In the genomic region with DNA sequence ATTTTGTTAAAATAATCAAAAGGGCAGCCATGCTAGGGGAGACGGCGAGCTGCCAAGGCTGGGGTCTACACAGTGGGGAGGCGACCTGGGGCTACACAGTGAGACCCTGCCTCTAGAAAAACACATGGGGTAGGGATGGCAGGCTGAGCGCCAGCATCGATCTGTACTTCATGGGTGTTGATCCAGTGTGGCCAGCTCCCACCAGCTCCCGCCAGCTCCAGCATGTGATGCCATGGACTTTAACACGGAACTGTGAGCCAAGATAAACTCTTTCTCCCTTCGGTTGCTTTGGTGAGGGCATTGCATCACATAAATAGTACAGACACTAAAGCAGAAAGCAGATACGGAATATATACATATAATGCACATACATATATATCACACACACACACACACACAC, we compare ENCODE assay signal across 11 mouse cellular contexts.
"Had no signal": no experiment of that assay in that cellular context is flagged by ENCODE, and none has a peak within 500 bp of the region (broad histone marks: within the 10 kb centered on the region; RNA-seq: fewer than 3 reads in every experiment).

No protein-coding gene starts in this region.

- H3K27ac ChIP-seq: limb, embryonic 12.5 days; liver, embryonic 13.5 days; midbrain, embryonic 13.5 days had no signal

- ATAC-seq: intestine, embryonic 16.5 days; lung, postnatal 0 days; midbrain, embryonic 13.5 days had no signal

- DNase-seq: layer of hippocampus, adult 9-11 months; layer of hippocampus, postnatal 36 days; liver, embryonic 13.5 days; lung, adult 2 months; lung, postnatal 36 days; right cerebral cortex, postnatal 25 days; thymus, postnatal 4 days had no signal

- H3K9me3 ChIP-seq: limb, embryonic 12.5 days; liver, embryonic 13.5 days; midbrain, embryonic 13.5 days had no signal

- H3K9ac ChIP-seq: limb, embryonic 12.5 days; liver, embryonic 13.5 days; midbrain, embryonic 13.5 days had no signal

- H3K27me3 ChIP-seq: midbrain, embryonic 13.5 days had no signal

- H3K4me3 ChIP-seq: limb, embryonic 12.5 days; liver, embryonic 13.5 days; midbrain, embryonic 13.5 days had no signal

- H3K4me2 ChIP-seq: limb, embryonic 12.5 days; liver, embryonic 13.5 days; midbrain, embryonic 13.5 days had no signal

- H3K36me3 ChIP-seq: limb, embryonic 12.5 days; liver, embryonic 13.5 days; midbrain, embryonic 13.5 days had no signal

- H3K4me1 ChIP-seq: midbrain, embryonic 13.5 days had no signal
